Mouse (Mus musculus) liver, adult 2 months (tissue): ENCODE data around the gene Pam16.

Experiments
- CTCF ChIP-seq: fragments of 200-500 bp; IDR thresholded peaks from 2 replicates; pipeline ENCODE4 v1.5.1; 2011; ENCODE audit warnings: low read depth, low read length, control low read depth
- POLR2A ChIP-seq: fragments of 200-500 bp; IDR thresholded peaks from 2 replicates; pipeline ENCODE4 v1.6.1; 2011; ENCODE audit warnings: low read length, control low read depth; ENCODE audit not compliant: insufficient read depth; ENCODE audit errors: extremely low read depth

GRCm38 (mm10) chr16:4608532-4609059, 16.2 kb downstream of the Pam16 start:
- no peak for TF ChIP-seq CTCF
- TF ChIP-seq POLR2A, result no peak
